Mouse (Mus musculus) forebrain, embryonic 11.5 days (tissue): ENCODE data around the gene Slc35b1. TPM values are rescaled to one million over a fixed set of nuclear protein-coding genes. Genes with fewer than 3 reads are reported as not detected.
"Not testable (repeated sequence)": the region's sequence is repeated elsewhere in the genome, so short reads cannot be mapped to it uniquely, and the experiment has no call there.

Experiments used
- ATAC-seq: fragments of 200-750 bp; cut with Nextera tagmentation; replicated peaks from 2 replicates; pipeline ENCODE4 v1.8.0; 2017; ENCODE audit warnings: moderate TSS enrichment; ENCODE audit not compliant: low FRiP score
- DNase-seq: peaks from one replicate; pipeline ENCODE4 v3.0.0-alpha.2; 2017; ENCODE audit warnings: low spot score
- H3K27ac ChIP-seq: fragments of 300-500 bp; sonication (generic); 2 replicates; pipeline ENCODE4 v1.5.1; 2014; ENCODE audit warnings: low read depth, low read length
- H3K27me3 ChIP-seq: fragments of 300-500 bp; sonication (generic); 2 replicates; pipeline ENCODE4 v1.6.1; 2014; ENCODE audit warnings: mild to moderate bottlenecking, low read length, mixed read lengths; ENCODE audit not compliant: control insufficient read depth, insufficient read depth
- H3K36me3 ChIP-seq: fragments of 300-500 bp; sonication (generic); 2 replicates; pipeline ENCODE4 v1.6.1; 2014; ENCODE audit warnings: mild to moderate bottlenecking, low read length, moderate library complexity, mixed read lengths; ENCODE audit not compliant: control insufficient read depth, insufficient read depth
- H3K4me1 ChIP-seq: fragments of 300-500 bp; sonication (generic); replicated peaks from 2 replicates; pipeline ENCODE4 v1.6.1; 2014; ENCODE audit warnings: low read length, mixed read lengths; ENCODE audit not compliant: control insufficient read depth, insufficient read depth
- H3K4me2 ChIP-seq: fragments of 300-500 bp; sonication (generic); 2 replicates; pipeline ENCODE4 v1.6.1; 2014; ENCODE audit warnings: low read depth, mild to moderate bottlenecking, low read length, moderate library complexity, mixed read lengths; ENCODE audit not compliant: severe bottlenecking
- H3K4me3 ChIP-seq: fragments of 300-500 bp; sonication (generic); 2 replicates; pipeline ENCODE4 v1.5.1; 2014; ENCODE audit warnings: low read depth, low read length
- H3K9ac ChIP-seq: fragments of 300-500 bp; sonication (generic); 2 replicates; pipeline ENCODE4 v1.6.1; 2014; ENCODE audit warnings: low read length
- H3K9me3 ChIP-seq: fragments of 300-500 bp; sonication (generic); 2 replicates; pipeline ENCODE4 v1.6.1; 2016; ENCODE audit warnings: low read length, mixed read lengths; ENCODE audit not compliant: control insufficient read depth
- WGBS: fragments of 180-500 bp; shearing (Covaris S2); extraction: QIAGEN DNeasy Blood & Tissue Kit; methylation state at CpG from one replicate; pipeline ENCODE4 v1.1.7; 2014; 5-methylcytosine and 5-hydroxymethylcytosine counted together
- polyA plus RNA-seq: library from polyadenylated mRNA; unstranded; fragments of >200 nt; fragmentation: Nextera tagmentation; extraction: Ambion mirVana; gene quantifications from 2 replicates; pipeline ENCODE4 v1.2.1, GENCODE M21; 2014

Slc35b1 gene
- polyA plus RNA-seq, 1 experiment from 2014 or later = 116 TPM

DNA sequence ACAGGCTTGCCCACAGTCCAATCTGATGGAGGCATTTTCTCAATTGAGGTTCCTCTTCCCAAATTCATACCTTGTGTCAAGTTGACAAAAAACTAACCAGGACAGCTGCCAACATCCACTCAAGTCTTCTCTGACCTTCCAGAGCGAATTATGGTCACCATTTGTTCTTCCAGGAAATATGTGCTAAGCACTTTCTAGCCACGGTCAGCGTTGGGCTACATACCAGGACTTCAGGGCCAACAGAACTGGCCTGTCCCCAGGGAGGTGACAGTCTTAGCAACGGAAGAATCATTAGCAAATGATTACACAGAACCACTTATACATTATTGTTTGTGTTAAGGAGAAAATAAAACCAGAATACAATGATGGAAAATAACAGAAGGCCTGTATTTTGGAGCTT lies 21.3 kb downstream of the Slc35b1 start:
- H3K4me3 ChIP-seq = no peak overlapping the region

DNA sequence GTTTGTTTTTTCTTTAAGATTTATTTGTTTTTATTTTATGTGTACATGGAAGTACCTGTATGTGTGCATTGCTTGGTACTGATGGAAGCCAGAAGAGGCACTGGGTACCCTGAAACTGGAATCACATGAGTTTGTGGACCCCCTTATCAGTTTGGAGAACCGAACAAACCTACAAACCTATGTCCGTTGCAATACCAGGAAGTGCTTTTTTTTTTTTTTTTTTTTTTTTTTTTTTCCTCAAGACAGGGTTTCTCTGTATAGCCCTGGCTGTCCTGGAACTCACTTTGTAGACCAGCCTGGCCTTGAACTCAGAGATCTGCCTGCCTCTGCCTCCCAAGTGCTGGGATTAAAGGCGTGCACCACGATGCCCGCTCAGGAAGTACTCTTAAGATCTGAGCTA lies 21.9 kb downstream of the Slc35b1 start:
- not testable (repeated sequence) for H3K9me3 ChIP-seq, H3K9ac ChIP-seq, H3K27ac ChIP-seq, H3K4me1 ChIP-seq, H3K36me3 ChIP-seq, H3K27me3 ChIP-seq, DNase-seq, H3K4me3 ChIP-seq, ATAC-seq, H3K4me2 ChIP-seq
- 95% methylated on average over 5 of the region's 5 CpGs for WGBS

More for the DNA sequence above, 21.3 kb downstream of the Slc35b1 start:
- 80% methylated on average over 4 of the region's 4 CpGs for WGBS
- Histone ChIP-seq H3K9me3 (no peaks in the 10 kb centered on the region), H3K27me3 (no peaks in the 10 kb centered on the region), H3K4me2 (no peak overlapping the region), H3K27ac (no peak overlapping the region), H3K36me3 (no peaks in the 10 kb centered on the region), H3K9ac (no peak overlapping the region), H3K4me1 (peaks cover 2% of the 10 kb centered on the region; the same call in 1 of the 2 replicates)
- ATAC-seq (no peak), DNase-seq (no peak)

DNA sequence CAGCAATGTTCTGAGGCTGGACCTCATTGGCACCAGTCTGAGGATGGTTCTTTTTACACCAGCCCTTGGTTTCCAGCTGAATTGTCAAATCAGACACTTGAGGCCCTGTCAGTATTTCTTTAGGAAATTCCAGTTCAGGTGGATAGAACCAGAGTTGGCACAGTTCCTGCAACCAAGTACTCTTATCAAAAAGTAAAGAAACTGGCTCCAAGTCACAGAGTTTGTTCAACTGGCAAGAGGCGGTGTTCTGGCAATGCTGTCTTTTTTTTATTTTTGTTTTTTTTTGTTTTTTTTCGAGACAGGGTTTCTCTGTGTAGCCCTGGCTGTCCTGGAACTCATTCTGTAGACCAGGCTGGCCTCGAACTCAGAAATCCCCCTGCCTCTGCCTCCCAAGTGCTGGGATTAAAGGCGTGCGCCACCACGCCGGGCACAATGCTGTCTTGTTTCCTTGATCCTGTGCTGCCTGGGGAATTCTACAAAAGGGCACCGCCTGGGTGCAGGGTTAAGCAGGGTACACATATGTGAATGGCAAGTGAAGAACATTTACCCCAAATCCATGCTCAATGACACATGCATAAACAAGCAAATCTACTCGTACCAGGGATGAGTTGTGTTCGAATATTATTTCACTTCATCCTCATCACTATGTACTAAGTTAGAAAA lies 25.1 kb downstream of the Slc35b1 start:
- Histone ChIP-seq H3K4me1 (no peaks in the 10 kb centered on the region), H3K4me2 (no peak overlapping the region), H3K9ac (no peak overlapping the region), H3K36me3 (no peaks in the 10 kb centered on the region), H3K4me3 (no peak overlapping the region), H3K9me3 (no peaks in the 10 kb centered on the region), H3K27me3 (peaks cover 2% of the 10 kb centered on the region; the same call in 1 of the 2 replicates), H3K27ac (no peak overlapping the region)
- 90% methylated on average over 10 of the region's 10 CpGs for WGBS
- ATAC-seq (no peak), DNase-seq (no peak)

GRCm38 (mm10) chr11:95411453-95412013 lies 27.0 kb downstream of the Slc35b1 start:
- no peak for DNase-seq
- Histone ChIP-seq H3K36me3 (no peaks in the 10 kb centered on the region), H3K27ac (no peak overlapping the region), H3K4me3 (no peak overlapping the region), H3K4me1 (peaks cover 3% of the 10 kb centered on the region; the same call in 1 of the 2 replicates), H3K4me2 (no peak overlapping the region), H3K9ac (no peak overlapping the region), H3K9me3 (no peaks in the 10 kb centered on the region), H3K27me3 (peaks cover 2% of the 10 kb centered on the region; the same call in 1 of the 2 replicates)
- 69% methylated on average over 6 of the region's 6 CpGs for WGBS
- ATAC-seq = no peak

GRCm38 (mm10) chr11:95412615-95413014 lies 28.1 kb downstream of the Slc35b1 start:
- H3K4me1 ChIP-seq = peaks cover 3% of the 10 kb centered on the region; the same call in 1 of the 2 replicates
- WGBS = 94% methylated on average over 3 of the region's 3 CpGs
- H3K4me2 ChIP-seq = no peak overlapping the region
- DNase-seq (no peak), ATAC-seq (no peak)
- H3K9ac ChIP-seq = no peak overlapping the region
- H3K9me3 ChIP-seq = no peaks in the 10 kb centered on the region
- H3K36me3 ChIP-seq = no peaks in the 10 kb centered on the region
- no peak overlapping the region for H3K27ac ChIP-seq
- no peak overlapping the region for H3K4me3 ChIP-seq
- peaks cover 2% of the 10 kb centered on the region; the same call in 1 of the 2 replicates for H3K27me3 ChIP-seq

GRCm38 (mm10) chr11:95413641-95414535 lies 29.4 kb downstream of the Slc35b1 start, which contains the start of gene Spop:
Gene Spop, plus strand, starts transcription at chr11:95414080.
- peak within 1 kb of the TSS; percentile 46 for H3K4me3 ChIP-seq

GRCm38 (mm10) chr11:95414536-95415161 lies 30.2 kb downstream of the Slc35b1 start:
- WGBS = under 1% methylated on average over 28 of the region's 28 CpGs

More at GRCm38 (mm10) chr11:95413641-95414535, 29.4 kb downstream of the Slc35b1 start, which contains the start of gene Spop:
- Histone ChIP-seq H3K9ac (peak within 1 kb of the TSS; percentile 64), H3K27ac (peak within 1 kb of the TSS; percentile 93), H3K4me1 (peaks cover 3% of the 10 kb centered on the region; the same call in 1 of the 2 replicates), H3K4me2 (peak within 1 kb of the TSS; percentile 62), H3K27me3 (peaks cover 2% of the 10 kb centered on the region; the same call in 1 of the 2 replicates), H3K9me3 (no peaks in the 10 kb centered on the region), H3K36me3 (no peaks in the 10 kb centered on the region)
- DNase-seq = peak; percentile 95
- 3% methylated on average over 51 of the region's 58 CpGs for WGBS
- peak; percentile 82 for ATAC-seq

DNA sequence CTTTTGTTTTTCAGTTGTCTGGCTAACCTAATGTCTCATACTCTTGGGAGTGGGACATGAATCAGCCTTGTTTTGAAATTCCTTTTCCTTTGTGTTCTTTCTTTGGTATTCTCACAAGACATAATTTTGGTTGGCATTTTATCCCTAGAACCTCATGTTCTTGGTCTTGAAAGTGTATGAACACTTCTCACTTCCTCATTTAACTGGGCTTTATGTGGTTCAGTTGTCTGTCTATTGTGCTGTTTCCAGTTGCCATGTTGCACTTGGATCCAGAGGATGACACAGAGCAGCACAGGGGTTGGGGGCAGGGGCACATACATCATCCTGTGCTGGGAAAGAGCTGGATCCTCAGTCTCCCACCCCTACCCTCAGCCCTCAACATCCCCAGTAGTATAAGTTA lies 31.4 kb downstream of the Slc35b1 start:
- Histone ChIP-seq H3K27me3 (peaks cover 2% of the 10 kb centered on the region; the same call in 1 of the 2 replicates), H3K4me1 (peaks cover 3% of the 10 kb centered on the region; the same call in 1 of the 2 replicates), H3K9me3 (no peaks in the 10 kb centered on the region), H3K4me2 (peak overlapping the region; percentile 62), H3K36me3 (no peaks in the 10 kb centered on the region), H3K27ac (no peak overlapping the region), H3K9ac (no peak overlapping the region), H3K4me3 (peak overlapping the region; percentile 46; the same call in 1 of the 2 replicates)
- DNase-seq (no peak), ATAC-seq (no peak)

More at GRCm38 (mm10) chr11:95414536-95415161, 30.2 kb downstream of the Slc35b1 start:
- ATAC-seq (peak; percentile 89), DNase-seq (peak; percentile 99)
- Histone ChIP-seq H3K36me3 (no peaks in the 10 kb centered on the region), H3K4me3 (peak overlapping the region; percentile 46), H3K4me1 (peaks cover 3% of the 10 kb centered on the region; the same call in 1 of the 2 replicates), H3K27ac (peak overlapping the region; percentile 93), H3K9ac (peak overlapping the region; percentile 64), H3K27me3 (peaks cover 2% of the 10 kb centered on the region; the same call in 1 of the 2 replicates), H3K9me3 (no peaks in the 10 kb centered on the region), H3K4me2 (peak overlapping the region; percentile 62)
